Mouse (Mus musculus): Measurements from ENCODE around the gene 1520401A03Rik. TPM values are rescaled to one million over a fixed set of nuclear protein-coding genes. Genes with fewer than 3 reads are reported as not detected.
A peak's percentile ranks its signal among the peaks of the same experiment; 100 is the strongest.

Gene 1520401A03Rik
- polyA plus RNA-seq, 1 experiment from 2014 or later, result 0.09 TPM

- Histone ChIP-seq H3K27me3 (no peaks in the 10 kb centered on the region), H3K9ac (peak within 1 kb of the TSS; percentile 89), H3K4me2 (peak within 1 kb of the TSS; percentile 71), H3K4me3 (peak within 1 kb of the TSS; percentile 97), H3K9me3 (no peaks in the 10 kb centered on the region), H3K27ac (peak within 1 kb of the TSS; percentile 98), H3K36me3 (no peaks in the 10 kb centered on the region), H3K4me1 (peaks cover 19% of the 10 kb centered on the region)
- under 1% methylated on average over 72 of the region's 73 CpGs for WGBS
- peak; percentile 94 for ATAC-seq (ENCODE audit: borderline replicate concordance, extremely low read depth, low FRiP score, low TSS enrichment)
Observed at GRCm38 (mm10) chr17:23725999-23726757, 3.6 kb upstream of the 1520401A03Rik start, which contains the start of gene Pkmyt1. Gene Pkmyt1, plus strand, starts transcription at chr17:23726336.

GRCm38 (mm10) chr17:23725477-23725876, 2.9 kb upstream of the 1520401A03Rik start:
- Histone ChIP-seq H3K4me1 (peaks cover 19% of the 10 kb centered on the region), H3K36me3 (no peaks in the 10 kb centered on the region), H3K9me3 (no peaks in the 10 kb centered on the region), H3K27me3 (no peaks in the 10 kb centered on the region), H3K9ac (0 out of 2 replicates have a peak overlapping the region, but pooled peaks have one; percentile 46), H3K4me2 (peak overlapping the region; percentile 71), H3K27ac (peak overlapping the region; percentile 77), H3K4me3 (peak overlapping the region; percentile 97)
- no peak for ATAC-seq (ENCODE audit: borderline replicate concordance, extremely low read depth, low FRiP score, low TSS enrichment)
- 45% methylated on average over 4 of the region's 4 CpGs for WGBS

DNA sequence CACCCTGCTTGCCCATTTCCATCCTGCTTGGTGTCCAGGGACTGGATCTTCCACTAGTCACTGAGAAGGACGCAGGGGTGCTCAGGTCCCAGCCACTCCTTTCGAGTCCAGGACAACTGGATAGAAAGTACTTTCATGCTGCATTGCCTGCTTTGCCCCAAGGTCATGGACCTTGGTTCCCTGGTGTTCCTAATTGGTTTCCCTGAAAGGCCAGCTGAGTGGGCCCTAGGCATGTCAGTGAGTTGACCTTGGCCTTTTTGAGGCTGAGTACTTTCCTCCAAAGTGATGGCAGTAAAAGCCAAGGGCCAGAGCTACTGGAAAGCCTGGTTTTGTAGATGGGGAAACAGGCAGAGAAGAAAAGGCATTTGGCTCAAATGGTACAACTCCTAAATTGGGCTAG, 697 bp downstream of the 1520401A03Rik start:
- Histone ChIP-seq H3K4me1 (peaks cover 8% of the 10 kb centered on the region), H3K9ac (no peak overlapping the region), H3K36me3 (no peaks in the 10 kb centered on the region), H3K9me3 (no peaks in the 10 kb centered on the region), H3K4me3 (no peak overlapping the region), H3K27ac (no peak overlapping the region), H3K4me2 (no peak overlapping the region), H3K27me3 (no peaks in the 10 kb centered on the region)
- 81% methylated on average over 2 of the region's 2 CpGs for WGBS
- ATAC-seq (ENCODE audit: borderline replicate concordance, extremely low read depth, low FRiP score, low TSS enrichment), result no peak

- H3K27ac ChIP-seq, result no peak overlapping the region
- H3K27me3 ChIP-seq, result no peaks in the 10 kb centered on the region
- no peaks in the 10 kb centered on the region for H3K4me1 ChIP-seq
- no peak overlapping the region for H3K4me2 ChIP-seq
- H3K9me3 ChIP-seq, result no peaks in the 10 kb centered on the region
- ATAC-seq (ENCODE audit: borderline replicate concordance, extremely low read depth, low FRiP score, low TSS enrichment), result no peak
- no peak overlapping the region for H3K9ac ChIP-seq
- H3K4me3 ChIP-seq, result no peak overlapping the region
- 14% methylated on average over 1 of the region's 1 CpGs for WGBS
- no peaks in the 10 kb centered on the region for H3K36me3 ChIP-seq
Observed at GRCm38 (mm10) chr17:23719455-23719854, 3.1 kb downstream of the 1520401A03Rik start.

- Histone ChIP-seq H3K4me3 (no peak overlapping the region), H3K27ac (no peak overlapping the region), H3K36me3 (no peaks in the 10 kb centered on the region), H3K9me3 (no peaks in the 10 kb centered on the region), H3K27me3 (no peaks in the 10 kb centered on the region), H3K4me1 (no peaks in the 10 kb centered on the region), H3K4me2 (no peak overlapping the region), H3K9ac (no peak overlapping the region)
- 0 out of 2 replicates have a peak, but pooled peaks have one; percentile 7 for ATAC-seq (ENCODE audit: borderline replicate concordance, extremely low read depth, low FRiP score, low TSS enrichment)
- WGBS, result 53% methylated on average over 2 of the region's 2 CpGs
Observed at GRCm38 (mm10) chr17:23717003-23717402, 5.6 kb downstream of the 1520401A03Rik start.

GRCm38 (mm10) chr17:23706212-23706611, 16.4 kb downstream of the 1520401A03Rik start:
- Histone ChIP-seq H3K4me2 (no peak overlapping the region), H3K4me1 (no peaks in the 10 kb centered on the region), H3K4me3 (no peak overlapping the region), H3K9ac (no peak overlapping the region), H3K27ac (no peak overlapping the region), H3K27me3 (peaks cover under 1% of the 10 kb centered on the region; the same call in 1 of the 2 replicates), H3K9me3 (no peaks in the 10 kb centered on the region), H3K36me3 (no peaks in the 10 kb centered on the region)
- no peak for ATAC-seq (ENCODE audit: borderline replicate concordance, extremely low read depth, low FRiP score, low TSS enrichment)
- 2% methylated on average over 3 of the region's 3 CpGs for WGBS

DNA sequence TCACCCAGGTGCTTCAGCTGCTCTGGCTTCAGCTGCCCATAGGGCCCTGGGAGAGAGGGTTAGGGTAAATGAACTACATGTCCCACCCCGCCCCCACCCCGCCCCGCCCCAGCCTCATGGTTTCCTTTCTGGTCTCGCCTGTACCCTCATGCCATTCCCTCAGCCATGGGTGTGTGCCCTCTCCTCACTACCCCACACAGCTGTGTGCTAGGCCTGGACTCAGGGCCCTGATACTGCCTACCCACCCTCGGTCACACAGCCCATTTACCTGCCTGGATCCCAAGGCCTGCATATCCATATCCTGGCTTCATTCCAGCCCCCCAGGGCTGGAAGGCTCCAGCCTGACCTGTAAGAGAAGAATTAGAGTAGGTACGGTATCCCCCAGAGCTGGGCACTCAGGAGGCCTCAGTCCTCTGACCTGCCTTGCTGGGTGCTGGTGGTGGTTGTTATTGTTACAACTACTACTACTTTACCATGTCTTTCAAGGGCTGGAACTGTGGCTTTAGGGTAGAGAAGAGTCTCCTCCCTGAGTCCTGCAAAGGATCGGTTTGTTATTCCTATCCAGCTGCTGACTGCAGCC, 17.0 kb downstream of the 1520401A03Rik start:
- Histone ChIP-seq H3K4me2 (no peak overlapping the region), H3K4me3 (no peak overlapping the region), H3K9ac (no peak overlapping the region), H3K36me3 (no peaks in the 10 kb centered on the region), H3K9me3 (no peaks in the 10 kb centered on the region), H3K27ac (no peak overlapping the region), H3K4me1 (no peaks in the 10 kb centered on the region), H3K27me3 (peaks cover 6% of the 10 kb centered on the region; the same call in 1 of the 2 replicates)
- ATAC-seq (ENCODE audit: borderline replicate concordance, extremely low read depth, low FRiP score, low TSS enrichment), result no peak
- WGBS, result 77% methylated on average over 7 of the region's 7 CpGs

DNA sequence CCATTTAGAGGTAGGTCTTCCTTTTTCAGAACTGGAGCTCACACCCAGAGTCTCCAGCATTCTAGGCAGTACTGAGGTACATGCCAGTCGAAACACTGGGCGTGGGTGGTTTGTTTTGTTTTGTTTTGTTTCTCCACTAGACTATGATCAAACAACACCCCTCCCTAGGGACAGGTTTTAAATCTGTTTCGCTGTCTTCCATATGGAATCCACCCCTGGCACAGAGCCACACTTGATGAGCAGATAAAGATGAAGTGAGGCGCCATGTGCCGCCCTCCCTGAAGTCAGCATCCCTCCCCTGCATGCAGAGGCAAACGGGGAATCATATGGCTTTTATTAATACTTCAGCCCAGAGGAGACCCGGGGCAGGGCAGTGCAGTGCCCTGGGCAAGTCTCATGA, 17.8 kb downstream of the 1520401A03Rik start:
- no peaks in the 10 kb centered on the region for H3K36me3 ChIP-seq
- no peak overlapping the region for H3K4me3 ChIP-seq
- H3K27me3 ChIP-seq, result peaks cover 12% of the 10 kb centered on the region
- no peak overlapping the region for H3K4me2 ChIP-seq
- H3K4me1 ChIP-seq, result 0 out of 2 replicates have a peak, but pooled peaks cover 2% of the 10 kb centered on the region
- no peak overlapping the region for H3K9ac ChIP-seq
- H3K9me3 ChIP-seq, result no peaks in the 10 kb centered on the region
- no peak for ATAC-seq (ENCODE audit: borderline replicate concordance, extremely low read depth, low FRiP score, low TSS enrichment)
- no peak overlapping the region for H3K27ac ChIP-seq
- WGBS, result 39% methylated on average over 7 of the region's 7 CpGs

- no peaks in the 10 kb centered on the region for H3K36me3 ChIP-seq
Observed at GRCm38 (mm10) chr17:23703301-23703700, 19.3 kb downstream of the 1520401A03Rik start.

GRCm38 (mm10) chr17:23700079-23700478, 22.5 kb downstream of the 1520401A03Rik start:
- H3K27ac ChIP-seq, result peak overlapping the region; percentile 30; the same call in 1 of the 2 replicates
- H3K9ac ChIP-seq, result peak overlapping the region; percentile 40
- H3K4me3 ChIP-seq, result peak overlapping the region; percentile 60
- H3K4me1 ChIP-seq, result peaks cover 27% of the 10 kb centered on the region
- H3K4me2 ChIP-seq, result peak overlapping the region; percentile 99
- H3K36me3 ChIP-seq, result no peaks in the 10 kb centered on the region
- 1% methylated on average over 28 of the region's 28 CpGs for WGBS
- peak; percentile 91 for ATAC-seq (ENCODE audit: borderline replicate concordance, extremely low read depth, low FRiP score, low TSS enrichment)
- no peaks in the 10 kb centered on the region for H3K9me3 ChIP-seq
- H3K27me3 ChIP-seq, result peaks cover 35% of the 10 kb centered on the region

More at GRCm38 (mm10) chr17:23703301-23703700, 19.3 kb downstream of the 1520401A03Rik start:
- WGBS, result 81% methylated on average over 9 of the region's 9 CpGs
- no peak overlapping the region for H3K4me2 ChIP-seq
- peaks cover 26% of the 10 kb centered on the region for H3K27me3 ChIP-seq
- no peak overlapping the region for H3K9ac ChIP-seq
- H3K4me1 ChIP-seq, result peaks cover 12% of the 10 kb centered on the region
- H3K9me3 ChIP-seq, result no peaks in the 10 kb centered on the region
- no peak for ATAC-seq (ENCODE audit: borderline replicate concordance, extremely low read depth, low FRiP score, low TSS enrichment)
- no peak overlapping the region for H3K4me3 ChIP-seq
- H3K27ac ChIP-seq, result no peak overlapping the region

DNA sequence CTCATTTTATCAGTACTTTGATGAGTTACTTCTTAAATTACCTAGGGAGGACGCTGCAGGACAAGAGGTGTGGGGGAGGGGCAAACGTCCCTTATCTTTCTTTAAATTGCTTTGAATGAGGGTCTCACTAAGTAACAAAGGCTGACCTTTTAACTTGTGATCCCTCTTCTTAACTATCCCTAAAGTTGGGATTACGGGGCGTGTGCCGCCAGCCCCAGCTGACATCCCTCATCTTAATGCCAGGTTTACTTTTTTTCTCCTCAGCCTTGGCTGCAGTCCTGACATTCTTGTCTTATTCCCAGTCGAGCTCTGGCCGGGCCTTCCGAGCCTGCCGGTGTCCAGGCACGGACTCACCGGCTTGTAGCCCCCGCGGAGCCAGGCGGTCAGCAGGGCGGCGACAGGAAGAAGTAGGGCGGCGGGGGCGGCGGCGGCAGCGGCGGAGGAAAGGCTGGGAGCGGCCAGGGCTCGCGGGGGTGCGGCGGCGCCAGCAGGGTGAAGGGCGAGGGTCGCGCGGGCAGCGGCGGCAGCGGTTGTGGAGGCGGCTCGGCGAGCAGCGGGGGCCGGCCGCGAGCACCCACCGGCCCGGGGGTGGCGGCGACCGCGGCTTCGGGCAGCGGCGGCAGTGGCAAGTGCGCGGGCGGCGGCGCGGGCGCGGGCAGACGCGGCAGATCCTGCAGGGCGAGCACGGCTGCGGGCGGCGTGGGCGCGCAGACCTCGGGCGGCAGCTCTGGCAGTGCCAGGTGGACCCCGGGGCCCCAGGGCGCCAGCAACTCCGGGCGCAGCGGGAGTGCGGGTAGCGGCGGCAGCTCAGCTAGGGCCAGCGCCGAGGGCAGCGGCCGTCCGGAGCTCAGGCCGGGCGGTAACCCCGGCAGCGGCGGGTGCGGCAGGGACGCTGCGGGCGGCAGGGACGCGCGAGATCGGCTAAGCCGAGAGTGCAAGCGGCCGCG, 23.2 kb downstream of the 1520401A03Rik start:
- under 1% methylated on average over 100 of the region's 101 CpGs for WGBS
- peak; percentile 44 for ATAC-seq (ENCODE audit: borderline replicate concordance, extremely low read depth, low FRiP score, low TSS enrichment)

More for the DNA sequence above, 23.2 kb downstream of the 1520401A03Rik start:
- Histone ChIP-seq H3K4me2 (peak overlapping the region; percentile 99), H3K4me1 (peaks cover 33% of the 10 kb centered on the region), H3K9ac (peak overlapping the region; percentile 40), H3K27me3 (peaks cover 35% of the 10 kb centered on the region), H3K4me3 (peak overlapping the region; percentile 60), H3K9me3 (no peaks in the 10 kb centered on the region), H3K36me3 (no peaks in the 10 kb centered on the region), H3K27ac (peak overlapping the region; percentile 30; the same call in 1 of the 2 replicates)

Measured in lung, embryonic 15.5 days (tissue).